Mouse (Mus musculus) midbrain, embryonic 15.5 days (tissue): ENCODE measurements around the gene Dlx4. TPM values are rescaled to one million over a fixed set of nuclear protein-coding genes. Genes with fewer than 3 reads are reported as not detected.

ENCODE experiments used
- ATAC-seq: fragments of 200-750 bp; cut with Nextera tagmentation; replicated peaks from 2 replicates; pipeline ENCODE4 v1.8.0; 2017; ENCODE audit warnings: moderate TSS enrichment
- H3K27ac ChIP-seq: fragments of 300-500 bp; sonication (generic); 2 replicates; pipeline ENCODE4 v1.5.1; 2015; ENCODE audit warnings: mild to moderate bottlenecking, inconsistent platforms
- H3K27me3 ChIP-seq: fragments of 300-500 bp; sonication (generic); replicated peaks from 2 replicates; pipeline ENCODE4 v1.6.1; 2015; ENCODE audit warnings: inconsistent platforms
- H3K36me3 ChIP-seq: fragments of 300-500 bp; sonication (generic); replicated peaks from 2 replicates; pipeline ENCODE4 v1.6.1; 2015; ENCODE audit warnings: inconsistent platforms
- H3K4me1 ChIP-seq: fragments of 300-500 bp; sonication (generic); 2 replicates; pipeline ENCODE4 v1.6.1; 2015; ENCODE audit warnings: inconsistent platforms
- H3K4me2 ChIP-seq: fragments of 300-500 bp; sonication (generic); 2 replicates; pipeline ENCODE4 v1.6.1; 2015; ENCODE audit warnings: inconsistent platforms, mild to moderate bottlenecking, moderate library complexity
- H3K4me3 ChIP-seq: fragments of 300-500 bp; sonication (generic); 2 replicates; pipeline ENCODE4 v1.5.1; 2015; ENCODE audit warnings: mild to moderate bottlenecking, inconsistent platforms
- H3K9ac ChIP-seq: fragments of 300-500 bp; sonication (generic); 2 replicates; pipeline ENCODE4 v1.6.1; 2015; ENCODE audit warnings: mild to moderate bottlenecking, inconsistent platforms
- H3K9me3 ChIP-seq: fragments of 300-500 bp; sonication (generic); 2 replicates; pipeline ENCODE4 v1.6.1; 2016; ENCODE audit warnings: inconsistent platforms
- WGBS: fragments of 180-500 bp; shearing (Covaris S2); methylation state at CpG from one replicate; pipeline ENCODE4 v1.1.7; 2015; ENCODE audit warnings: mixed read lengths; 5-methylcytosine and 5-hydroxymethylcytosine counted together
- polyA plus RNA-seq: library from polyadenylated mRNA; unstranded; fragments of >200 nt; fragmentation: Nextera tagmentation; extraction: Ambion mirVana; gene quantifications from 2 replicates; pipeline ENCODE4 v1.2.1, GENCODE M21; 2015

Gene Dlx4
- not detected in 2 replicates for polyA plus RNA-seq

DNA sequence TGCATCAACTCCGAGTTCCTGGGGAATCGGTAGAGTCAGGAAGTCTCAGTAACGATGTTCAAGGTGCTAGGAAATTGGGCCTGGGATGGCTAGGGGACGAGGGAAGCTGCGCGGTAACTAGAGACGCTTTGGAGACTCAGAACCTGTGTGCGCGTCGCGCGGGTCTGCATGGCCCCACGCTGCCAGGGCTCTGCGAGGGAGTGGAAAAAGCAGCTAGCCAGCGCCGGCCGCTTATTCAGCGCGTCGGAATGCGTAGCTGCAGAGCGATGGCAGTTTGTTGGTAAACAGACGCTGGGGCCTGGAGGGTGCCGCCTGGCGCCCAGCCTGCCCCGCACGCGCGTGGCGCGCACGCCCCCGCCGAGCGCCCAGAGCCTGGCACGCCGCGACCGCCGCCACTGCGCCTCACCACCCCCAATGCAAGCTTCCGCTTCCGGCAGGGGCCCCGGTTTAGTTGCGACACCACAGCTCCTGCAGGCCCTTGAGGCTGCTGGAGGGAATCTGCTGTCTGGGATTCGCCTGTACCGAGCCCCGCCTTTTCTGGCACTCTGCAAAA, at the start of gene Dlx4:
Gene Dlx4 (minus strand): TSS at position 413 of the 553 bp plus-strand sequence.
- no peak for ATAC-seq
- Histone ChIP-seq H3K9me3 (no peaks in the 10 kb centered on the region), H3K4me2 (peak within 1 kb of the TSS; percentile 69), H3K9ac (peak within 1 kb of the TSS; percentile 25; the same call in 1 of the 2 replicates), H3K4me3 (peak within 1 kb of the TSS; percentile 36), H3K27me3 (peaks cover 91% of the 10 kb centered on the region), H3K27ac (no peak within 1 kb of the TSS), H3K4me1 (peaks cover 25% of the 10 kb centered on the region), H3K36me3 (no peaks in the 10 kb centered on the region)
- WGBS = under 1% methylated on average over 48 of the region's 48 CpGs

DNA sequence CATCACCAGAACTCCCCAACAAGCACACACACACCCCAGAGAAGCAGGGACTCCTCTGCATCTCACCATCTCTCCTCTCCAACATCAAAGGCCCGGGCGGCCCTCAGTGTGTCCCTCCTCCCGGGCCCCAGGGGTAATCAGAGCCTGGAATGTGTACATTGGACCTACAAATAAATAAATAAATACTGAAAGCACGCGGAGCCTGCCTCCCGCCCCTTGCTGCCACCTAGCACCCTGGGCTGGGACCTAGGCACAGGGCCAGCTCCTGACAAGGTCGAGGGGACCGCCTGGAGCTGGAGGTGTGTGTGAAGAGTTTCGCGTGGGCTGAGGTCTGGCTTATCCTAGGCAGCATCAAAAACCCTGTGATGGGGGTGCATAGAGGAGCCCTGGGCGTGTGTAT, 43.8 kb upstream of the Dlx4 start:
- Histone ChIP-seq H3K36me3 (no peaks in the 10 kb centered on the region), H3K9ac (no peak overlapping the region), H3K9me3 (no peaks in the 10 kb centered on the region), H3K27ac (no peak overlapping the region), H3K4me3 (no peak overlapping the region), H3K27me3 (no peaks in the 10 kb centered on the region), H3K4me2 (no peak overlapping the region), H3K4me1 (0 out of 2 replicates have a peak, but pooled peaks cover 6% of the 10 kb centered on the region)
- WGBS = 68% methylated on average over 11 of the region's 11 CpGs
- no peak for ATAC-seq

- 0 out of 2 replicates have a peak, but pooled peaks cover 15% of the 10 kb centered on the region for H3K4me1 ChIP-seq
- no peak overlapping the region for H3K9ac ChIP-seq
- no peaks in the 10 kb centered on the region for H3K27me3 ChIP-seq
- H3K36me3 ChIP-seq = no peaks in the 10 kb centered on the region
- WGBS = 91% methylated on average over 7 of the region's 7 CpGs
- H3K4me3 ChIP-seq = no peak overlapping the region
- ATAC-seq = no peak
- H3K4me2 ChIP-seq = no peak overlapping the region
- H3K9me3 ChIP-seq = no peaks in the 10 kb centered on the region
- H3K27ac ChIP-seq = no peak overlapping the region
These were observed 40.8 kb upstream of the Dlx4 start for GRCm38 (mm10) chr11:95186826-95187225.

DNA sequence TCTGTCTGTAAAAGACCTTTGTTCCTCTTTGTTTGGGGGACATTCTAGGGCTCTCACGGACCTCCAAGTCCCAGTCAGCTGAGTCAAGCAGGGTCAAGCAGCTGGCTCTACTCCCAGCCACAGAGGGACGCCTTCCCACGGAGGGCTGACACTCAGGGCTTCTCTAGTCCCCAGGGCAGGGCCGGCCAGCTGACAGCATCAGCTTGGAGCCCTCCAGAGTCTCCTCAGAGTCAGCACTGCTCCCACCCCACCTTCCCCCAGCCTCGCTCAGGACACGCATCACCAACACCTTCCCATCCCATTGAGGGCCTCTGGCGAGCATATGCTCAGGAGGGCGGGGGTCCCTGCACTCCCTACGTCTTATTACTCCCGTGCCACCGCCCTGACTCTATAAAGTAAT, 39.6 kb upstream of the Dlx4 start:
- no peaks in the 10 kb centered on the region for H3K36me3 ChIP-seq
- H3K4me1 ChIP-seq = 0 out of 2 replicates have a peak, but pooled peaks cover 15% of the 10 kb centered on the region
- no peak overlapping the region for H3K4me3 ChIP-seq
- 19% methylated on average over 11 of the region's 11 CpGs for WGBS
- no peak overlapping the region for H3K27ac ChIP-seq
- H3K9me3 ChIP-seq = no peaks in the 10 kb centered on the region
- no peaks in the 10 kb centered on the region for H3K27me3 ChIP-seq
- H3K4me2 ChIP-seq = no peak overlapping the region
- no peak for ATAC-seq
- no peak overlapping the region for H3K9ac ChIP-seq

DNA sequence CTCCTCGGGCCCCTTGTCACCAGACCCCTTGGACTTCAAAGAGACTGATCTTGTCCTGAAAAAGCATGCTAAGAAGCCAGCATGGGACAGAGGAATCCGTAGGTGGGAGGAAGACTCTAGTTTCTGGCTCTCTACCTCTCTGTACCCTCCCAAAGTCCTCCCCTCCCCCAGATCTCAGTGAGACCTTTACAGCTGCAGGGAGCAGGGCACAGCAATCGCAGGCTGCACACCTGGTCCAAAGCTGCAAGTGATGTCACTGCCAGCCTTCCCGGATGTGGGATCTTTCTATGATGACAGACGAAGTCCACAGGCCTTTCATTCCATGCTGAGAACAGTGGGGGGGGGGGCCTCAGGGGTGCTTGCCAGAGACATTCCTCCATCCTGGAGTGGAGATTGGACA, 38.5 kb upstream of the Dlx4 start:
- H3K4me3 ChIP-seq = no peak overlapping the region
- no peak overlapping the region for H3K9ac ChIP-seq
- no peaks in the 10 kb centered on the region for H3K36me3 ChIP-seq
- H3K27me3 ChIP-seq = no peaks in the 10 kb centered on the region
- no peak overlapping the region for H3K27ac ChIP-seq
- H3K9me3 ChIP-seq = no peaks in the 10 kb centered on the region
- no peak overlapping the region for H3K4me2 ChIP-seq
- H3K4me1 ChIP-seq = 0 out of 2 replicates have a peak, but pooled peaks cover 15% of the 10 kb centered on the region
- 36% methylated on average over 5 of the region's 5 CpGs for WGBS
- no peak for ATAC-seq

GRCm38 (mm10) chr11:95179311-95179710, 33.2 kb upstream of the Dlx4 start:
- Histone ChIP-seq H3K9me3 (no peaks in the 10 kb centered on the region), H3K36me3 (no peaks in the 10 kb centered on the region), H3K27me3 (no peaks in the 10 kb centered on the region), H3K27ac (no peak overlapping the region), H3K4me3 (no peak overlapping the region), H3K9ac (no peak overlapping the region), H3K4me2 (no peak overlapping the region), H3K4me1 (0 out of 2 replicates have a peak, but pooled peaks cover 11% of the 10 kb centered on the region)
- WGBS = 63% methylated on average over 12 of the region's 12 CpGs
- no peak for ATAC-seq

DNA sequence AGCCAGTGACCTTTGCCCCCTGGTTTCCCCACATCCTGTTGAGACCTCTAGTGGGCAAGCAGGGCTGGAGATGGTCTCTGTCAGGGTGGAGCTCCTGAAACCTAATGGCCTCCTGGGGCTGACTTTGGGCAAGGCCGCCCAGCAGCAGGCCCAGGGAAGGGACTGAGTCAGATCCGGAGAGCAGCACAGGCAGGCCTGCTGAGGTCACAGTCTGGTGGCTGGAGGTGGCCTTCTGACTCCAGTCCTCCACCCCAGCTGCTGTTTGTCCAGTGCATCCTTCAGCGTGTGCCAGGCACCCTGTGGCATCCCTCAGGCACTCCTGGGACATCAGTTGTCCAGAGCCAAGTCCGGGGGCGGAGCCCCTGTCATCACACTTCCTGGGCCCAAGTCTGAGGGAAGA, 19.8 kb upstream of the Dlx4 start:
- no peaks in the 10 kb centered on the region for H3K4me1 ChIP-seq
- no peak overlapping the region for H3K4me3 ChIP-seq
- H3K9ac ChIP-seq = no peak overlapping the region
- no peaks in the 10 kb centered on the region for H3K9me3 ChIP-seq
- no peaks in the 10 kb centered on the region for H3K27me3 ChIP-seq
- no peaks in the 10 kb centered on the region for H3K36me3 ChIP-seq
- 90% methylated on average over 5 of the region's 5 CpGs for whole genome bisulfite sequencing
- ATAC-seq = no peak
- no peak overlapping the region for H3K4me2 ChIP-seq
- H3K27ac ChIP-seq = no peak overlapping the region

DNA sequence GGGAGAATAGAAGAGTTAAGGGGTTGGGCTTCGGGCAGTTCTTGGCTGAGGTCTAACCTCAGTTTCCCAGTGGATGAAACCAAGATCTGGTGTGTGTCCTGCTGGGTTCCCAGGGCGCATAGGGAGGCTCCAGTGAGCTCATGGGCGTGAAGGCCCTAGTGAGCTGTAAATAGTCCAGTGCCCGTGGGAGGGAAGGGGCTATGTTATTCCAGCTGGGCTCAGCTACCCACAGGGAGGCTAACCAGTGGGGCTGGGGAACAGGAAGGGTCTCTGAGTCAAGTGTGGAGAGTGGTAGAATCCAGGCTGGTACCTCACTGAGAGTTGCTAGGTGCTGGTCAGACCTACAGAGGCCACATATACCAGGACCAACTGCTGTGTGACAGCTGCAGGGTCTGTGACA, 15.6 kb upstream of the Dlx4 start:
- H3K36me3 ChIP-seq = no peaks in the 10 kb centered on the region
- no peak overlapping the region for H3K9ac ChIP-seq
- WGBS = 77% methylated on average over 4 of the region's 4 CpGs
- H3K4me1 ChIP-seq = no peaks in the 10 kb centered on the region
- H3K27me3 ChIP-seq = no peaks in the 10 kb centered on the region
- no peak for ATAC-seq
- no peak overlapping the region for H3K27ac ChIP-seq
- no peaks in the 10 kb centered on the region for H3K9me3 ChIP-seq
- H3K4me2 ChIP-seq = no peak overlapping the region
- no peak overlapping the region for H3K4me3 ChIP-seq

GRCm38 (mm10) chr11:95160693-95161092, 14.6 kb upstream of the Dlx4 start:
- Histone ChIP-seq H3K4me1 (no peaks in the 10 kb centered on the region), H3K36me3 (no peaks in the 10 kb centered on the region), H3K9me3 (no peaks in the 10 kb centered on the region), H3K4me3 (no peak overlapping the region), H3K4me2 (no peak overlapping the region), H3K9ac (no peak overlapping the region), H3K27ac (no peak overlapping the region), H3K27me3 (no peaks in the 10 kb centered on the region)
- ATAC-seq = no peak
- WGBS = 35% methylated on average over 7 of the region's 7 CpGs

GRCm38 (mm10) chr11:95159763-95160371, 13.8 kb upstream of the Dlx4 start:
- Histone ChIP-seq H3K4me3 (no peak overlapping the region), H3K4me2 (no peak overlapping the region), H3K36me3 (no peaks in the 10 kb centered on the region), H3K27me3 (no peaks in the 10 kb centered on the region), H3K9me3 (no peaks in the 10 kb centered on the region), H3K4me1 (no peaks in the 10 kb centered on the region), H3K9ac (no peak overlapping the region), H3K27ac (no peak overlapping the region)
- ATAC-seq = no peak
- 87% methylated on average over 8 of the region's 8 CpGs for WGBS

DNA sequence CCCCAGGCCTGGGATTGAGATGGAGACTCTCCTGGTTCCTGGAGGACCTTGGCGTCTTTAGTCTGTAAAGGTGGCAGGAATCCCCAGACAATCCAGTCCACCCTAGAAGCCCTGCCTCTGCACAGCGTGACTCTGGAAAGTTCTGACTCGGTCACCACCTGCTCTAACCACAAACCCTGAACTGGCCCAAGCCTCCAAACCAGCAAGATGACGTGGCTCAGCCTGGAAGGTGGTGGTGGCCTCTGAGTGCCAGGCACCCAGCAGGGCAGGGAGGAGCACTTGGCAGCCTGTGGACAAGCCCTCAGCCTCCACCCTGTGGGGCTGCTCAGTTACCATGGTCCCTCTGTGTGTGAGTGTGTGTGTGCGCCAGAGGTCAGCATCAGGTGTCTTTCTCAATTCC, 11.8 kb upstream of the Dlx4 start:
- 79% methylated on average over 5 of the region's 5 CpGs for WGBS
- H3K36me3 ChIP-seq = no peaks in the 10 kb centered on the region
- ATAC-seq = no peak
- peaks cover 8% of the 10 kb centered on the region for H3K27me3 ChIP-seq
- H3K27ac ChIP-seq = no peak overlapping the region
- H3K4me2 ChIP-seq = no peak overlapping the region
- H3K9me3 ChIP-seq = no peaks in the 10 kb centered on the region
- H3K4me3 ChIP-seq = no peak overlapping the region
- no peak overlapping the region for H3K9ac ChIP-seq
- H3K4me1 ChIP-seq = no peaks in the 10 kb centered on the region

- Histone ChIP-seq H3K27me3 (peaks cover 12% of the 10 kb centered on the region), H3K9me3 (no peaks in the 10 kb centered on the region), H3K4me3 (no peak overlapping the region), H3K27ac (no peak overlapping the region), H3K36me3 (no peaks in the 10 kb centered on the region), H3K9ac (no peak overlapping the region), H3K4me2 (no peak overlapping the region), H3K4me1 (no peaks in the 10 kb centered on the region)
- ATAC-seq = no peak
- WGBS = 71% methylated on average over 5 of the region's 5 CpGs
These were observed 11.3 kb upstream of the Dlx4 start for GRCm38 (mm10) chr11:95157356-95157755.

DNA sequence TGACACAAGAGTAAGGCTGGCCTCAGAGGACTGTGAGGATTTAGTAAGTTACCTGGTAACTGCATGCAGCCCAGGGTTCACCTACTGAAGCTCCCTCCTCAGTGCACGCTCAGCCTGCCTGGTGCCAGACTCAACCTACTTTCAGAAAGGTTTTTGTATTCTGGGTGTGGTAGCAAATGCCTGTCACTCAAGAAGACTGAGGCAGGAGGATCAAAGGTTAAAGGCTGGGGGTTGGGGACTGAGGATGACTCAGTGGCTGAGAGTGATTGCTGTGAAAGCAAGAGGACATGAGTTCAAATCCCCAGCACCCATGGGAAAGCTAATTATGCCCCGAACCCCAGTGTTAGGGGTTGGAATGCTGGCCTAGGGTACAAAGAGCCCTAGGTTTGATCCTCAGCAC, 9.4 kb upstream of the Dlx4 start:
- Histone ChIP-seq H3K27ac (no peak overlapping the region), H3K27me3 (peaks cover 31% of the 10 kb centered on the region), H3K9ac (no peak overlapping the region), H3K36me3 (no peaks in the 10 kb centered on the region), H3K4me2 (no peak overlapping the region), H3K4me3 (no peak overlapping the region), H3K9me3 (no peaks in the 10 kb centered on the region), H3K4me1 (0 out of 2 replicates have a peak, but pooled peaks cover 1% of the 10 kb centered on the region)
- no peak for ATAC-seq
- WGBS = 84% methylated on average over 2 of the region's 2 CpGs
